Mouse (Mus musculus): ENCODE results near the gene Grn. TPM values are rescaled to one million over a fixed set of nuclear protein-coding genes. Genes with fewer than 3 reads are reported as not detected.

The Grn gene
- polyA plus RNA-seq, 1 experiment from 2014 or later: 75.8 TPM

- no peaks in the 10 kb centered on the region for H3K27me3 ChIP-seq (ENCODE audit: control insufficient read depth, insufficient read depth, low read depth, low read length)
- H3K9ac ChIP-seq (ENCODE audit: low read depth, low read length): peak overlapping the region; percentile 96
- H3K4me2 ChIP-seq (ENCODE audit: low read length): peak overlapping the region; percentile 91
- 19% methylated on average over 15 of the region's 15 CpGs for WGBS
- peak overlapping the region; percentile 95 for H3K27ac ChIP-seq (ENCODE audit: low read length)
- peak overlapping the region; percentile 84 for H3K4me3 ChIP-seq (ENCODE audit: low read depth, low read length)
- peaks cover 37% of the 10 kb centered on the region for H3K4me1 ChIP-seq (ENCODE audit: control insufficient read depth, insufficient read depth, low read length)
- ATAC-seq: peak; percentile 53
- no peaks in the 10 kb centered on the region for H3K9me3 ChIP-seq (replicated peaks; ENCODE audit: control insufficient read depth, low read length, poor library complexity, severe bottlenecking)
- H3K36me3 ChIP-seq (ENCODE audit: control insufficient read depth, insufficient read depth, low read length): no peaks in the 10 kb centered on the region
These were observed 37.5 kb upstream of the Grn start for GRCm38 (mm10) chr11:102392441-102393237.

- Histone ChIP-seq H3K4me2 (ENCODE audit: low read length) (peak within 1 kb of the TSS; percentile 91), H3K9ac (ENCODE audit: low read depth, low read length) (peak within 1 kb of the TSS; percentile 96), H3K27me3 (ENCODE audit: control insufficient read depth, insufficient read depth, low read depth, low read length) (no peaks in the 10 kb centered on the region), H3K9me3 (replicated peaks; ENCODE audit: control insufficient read depth, low read length, poor library complexity, severe bottlenecking) (no peaks in the 10 kb centered on the region), H3K36me3 (ENCODE audit: control insufficient read depth, insufficient read depth, low read length) (no peaks in the 10 kb centered on the region), H3K4me3 (ENCODE audit: low read depth, low read length) (peak within 1 kb of the TSS; percentile 84), H3K4me1 (ENCODE audit: control insufficient read depth, insufficient read depth, low read length) (peaks cover 38% of the 10 kb centered on the region), H3K27ac (ENCODE audit: low read length) (peak within 1 kb of the TSS; percentile 95)
- WGBS: under 1% methylated on average over 30 of the region's 34 CpGs
- peak; percentile 91 for ATAC-seq
These were observed 36.9 kb upstream of the Grn start, which contains the start of gene Rundc3a for GRCm38 (mm10) chr11:102393238-102393634. Gene Rundc3a, plus strand, starts transcription at chr11:102393403.

GRCm38 (mm10) chr11:102393719-102394420 is 36.2 kb upstream of the Grn start:
- peaks cover 38% of the 10 kb centered on the region for H3K4me1 ChIP-seq (ENCODE audit: control insufficient read depth, insufficient read depth, low read length)
- H3K4me3 ChIP-seq (ENCODE audit: low read depth, low read length): peak overlapping the region; percentile 84
- peak overlapping the region; percentile 96 for H3K9ac ChIP-seq (ENCODE audit: low read depth, low read length)
- no peaks in the 10 kb centered on the region for H3K27me3 ChIP-seq (ENCODE audit: control insufficient read depth, insufficient read depth, low read depth, low read length)
- H3K9me3 ChIP-seq (replicated peaks; ENCODE audit: control insufficient read depth, low read length, poor library complexity, severe bottlenecking): no peaks in the 10 kb centered on the region
- no peaks in the 10 kb centered on the region for H3K36me3 ChIP-seq (ENCODE audit: control insufficient read depth, insufficient read depth, low read length)
- 5% methylated on average over 17 of the region's 17 CpGs for WGBS
- ATAC-seq: peak; percentile 74
- H3K4me2 ChIP-seq (ENCODE audit: low read length): peak overlapping the region; percentile 91
- peak overlapping the region; percentile 95 for H3K27ac ChIP-seq (ENCODE audit: low read length)

GRCm38 (mm10) chr11:102394421-102395124 is 35.5 kb upstream of the Grn start:
- WGBS: 60% methylated on average over 9 of the region's 9 CpGs
- peaks cover 38% of the 10 kb centered on the region for H3K4me1 ChIP-seq (ENCODE audit: control insufficient read depth, insufficient read depth, low read length)
- ATAC-seq: no peak

GRCm38 (mm10) chr11:102395250-102395649 is 34.9 kb upstream of the Grn start:
- H3K9me3 ChIP-seq (replicated peaks; ENCODE audit: control insufficient read depth, low read length, poor library complexity, severe bottlenecking): no peaks in the 10 kb centered on the region
- WGBS: under 1% methylated on average over 5 of the region's 5 CpGs
- no peaks in the 10 kb centered on the region for H3K27me3 ChIP-seq (ENCODE audit: control insufficient read depth, insufficient read depth, low read depth, low read length)
- H3K9ac ChIP-seq (ENCODE audit: low read depth, low read length): peak overlapping the region; percentile 96
- peak overlapping the region; percentile 95 for H3K27ac ChIP-seq (ENCODE audit: low read length)
- H3K4me1 ChIP-seq (ENCODE audit: control insufficient read depth, insufficient read depth, low read length): peaks cover 38% of the 10 kb centered on the region
- peak overlapping the region; percentile 84 for H3K4me3 ChIP-seq (ENCODE audit: low read depth, low read length)
- no peak for ATAC-seq
- peaks cover 10% of the 10 kb centered on the region; the same call in 1 of the 2 replicates for H3K36me3 ChIP-seq (ENCODE audit: control insufficient read depth, insufficient read depth, low read length)
- peak overlapping the region; percentile 91 for H3K4me2 ChIP-seq (ENCODE audit: low read length)

More at GRCm38 (mm10) chr11:102394421-102395124, 35.5 kb upstream of the Grn start:
- Histone ChIP-seq H3K27ac (ENCODE audit: low read length) (peak overlapping the region; percentile 95), H3K4me2 (ENCODE audit: low read length) (peak overlapping the region; percentile 91), H3K4me3 (ENCODE audit: low read depth, low read length) (peak overlapping the region; percentile 84), H3K36me3 (ENCODE audit: control insufficient read depth, insufficient read depth, low read length) (peaks cover 5% of the 10 kb centered on the region; the same call in 1 of the 2 replicates), H3K9ac (ENCODE audit: low read depth, low read length) (peak overlapping the region; percentile 96), H3K27me3 (ENCODE audit: control insufficient read depth, insufficient read depth, low read depth, low read length) (no peaks in the 10 kb centered on the region), H3K9me3 (replicated peaks; ENCODE audit: control insufficient read depth, low read length, poor library complexity, severe bottlenecking) (no peaks in the 10 kb centered on the region)

- no peak for ATAC-seq
- Histone ChIP-seq H3K27ac (ENCODE audit: low read length) (no peak overlapping the region), H3K36me3 (ENCODE audit: control insufficient read depth, insufficient read depth, low read length) (peaks cover 10% of the 10 kb centered on the region; the same call in 1 of the 2 replicates), H3K9me3 (replicated peaks; ENCODE audit: control insufficient read depth, low read length, poor library complexity, severe bottlenecking) (no peaks in the 10 kb centered on the region), H3K4me3 (ENCODE audit: low read depth, low read length) (peak overlapping the region; percentile 84; the same call in 1 of the 2 replicates), H3K9ac (ENCODE audit: low read depth, low read length) (peak overlapping the region; percentile 26; the same call in 1 of the 2 replicates), H3K4me2 (ENCODE audit: low read length) (peak overlapping the region; percentile 91), H3K4me1 (ENCODE audit: control insufficient read depth, insufficient read depth, low read length) (peaks cover 38% of the 10 kb centered on the region), H3K27me3 (ENCODE audit: control insufficient read depth, insufficient read depth, low read depth, low read length) (no peaks in the 10 kb centered on the region)
- 60% methylated on average over 6 of the region's 6 CpGs for WGBS
These were observed 33.9 kb upstream of the Grn start for GRCm38 (mm10) chr11:102396263-102396662.

- Histone ChIP-seq H3K9me3 (replicated peaks; ENCODE audit: control insufficient read depth, low read length, poor library complexity, severe bottlenecking) (no peaks in the 10 kb centered on the region), H3K4me3 (ENCODE audit: low read depth, low read length) (no peak overlapping the region; the same call in 1 of the 2 replicates), H3K4me1 (ENCODE audit: control insufficient read depth, insufficient read depth, low read length) (peaks cover 38% of the 10 kb centered on the region), H3K4me2 (ENCODE audit: low read length) (peak overlapping the region; percentile 91), H3K9ac (ENCODE audit: low read depth, low read length) (peak overlapping the region; percentile 42), H3K36me3 (ENCODE audit: control insufficient read depth, insufficient read depth, low read length) (peaks cover 12% of the 10 kb centered on the region; the same call in 1 of the 2 replicates), H3K27ac (ENCODE audit: low read length) (no peak overlapping the region), H3K27me3 (ENCODE audit: control insufficient read depth, insufficient read depth, low read depth, low read length) (no peaks in the 10 kb centered on the region)
- ATAC-seq: no peak
- 65% methylated on average over 7 of the region's 7 CpGs for WGBS
These were observed 33.4 kb upstream of the Grn start for GRCm38 (mm10) chr11:102396671-102397141.

GRCm38 (mm10) chr11:102398007-102398825 is 31.9 kb upstream of the Grn start:
- Histone ChIP-seq H3K4me2 (ENCODE audit: low read length) (no peak overlapping the region), H3K36me3 (ENCODE audit: control insufficient read depth, insufficient read depth, low read length) (peaks cover 18% of the 10 kb centered on the region), H3K27ac (ENCODE audit: low read length) (no peak overlapping the region), H3K27me3 (ENCODE audit: control insufficient read depth, insufficient read depth, low read depth, low read length) (no peaks in the 10 kb centered on the region), H3K9me3 (replicated peaks; ENCODE audit: control insufficient read depth, low read length, poor library complexity, severe bottlenecking) (no peaks in the 10 kb centered on the region), H3K4me3 (ENCODE audit: low read depth, low read length) (no peak overlapping the region), H3K9ac (ENCODE audit: low read depth, low read length) (no peak overlapping the region; the same call in 1 of the 2 replicates), H3K4me1 (ENCODE audit: control insufficient read depth, insufficient read depth, low read length) (peaks cover 35% of the 10 kb centered on the region)
- no peak for ATAC-seq
- WGBS: 80% methylated on average over 20 of the region's 20 CpGs
